Mouse (Mus musculus) small intestine, adult 2 months (tissue): ENCODE data around the gene Scpep1. TPM values are rescaled to one million over a fixed set of nuclear protein-coding genes. Genes with fewer than 3 reads are reported as not detected.
"Not testable (repeated sequence)": the region's sequence is repeated elsewhere in the genome, so short reads cannot be mapped to it uniquely, and the experiment has no call there.

Experiments
- H3K27ac ChIP-seq: fragments of 200-500 bp; 2 replicates; pipeline ENCODE4 v1.5.1; 2012; ENCODE audit warnings: low read depth, low read length, control low read depth, inconsistent platforms; ENCODE audit not compliant: insufficient read depth
- H3K27me3 ChIP-seq: fragments of 200-500 bp; 2 replicates; pipeline ENCODE4 v1.6.1; 2012; ENCODE audit warnings: mild to moderate bottlenecking, moderate library complexity, low read length, inconsistent platforms; ENCODE audit not compliant: control insufficient read depth, insufficient read depth
- H3K36me3 ChIP-seq: fragments of 200-500 bp; 2 replicates; pipeline ENCODE4 v1.6.1; 2012; ENCODE audit warnings: mild to moderate bottlenecking, low read length, control low read depth, inconsistent platforms; ENCODE audit not compliant: control insufficient read depth, insufficient read depth
- H3K4me1 ChIP-seq: fragments of 200-500 bp; 2 replicates; pipeline ENCODE4 v1.6.1; 2012; ENCODE audit warnings: low read length, inconsistent platforms, mixed read lengths; ENCODE audit not compliant: control insufficient read depth, insufficient read depth, insufficient read length
- H3K4me3 ChIP-seq: fragments of 200-500 bp; 2 replicates; pipeline ENCODE4 v1.5.1; 2012; ENCODE audit warnings: low read depth, mild to moderate bottlenecking, control low read depth, inconsistent platforms, low read length, moderate library complexity
- CTCF ChIP-seq: fragments of 200-500 bp; IDR thresholded peaks from 2 replicates; pipeline ENCODE4 v1.5.1; 2012; ENCODE audit warnings: low read depth, mild to moderate bottlenecking, control low read depth, inconsistent platforms, low read length, moderate library complexity, mixed read lengths; ENCODE audit not compliant: insufficient replicate concordance, insufficient read length; ENCODE audit errors: extremely low read depth
- POLR2A ChIP-seq: fragments of 200-500 bp; IDR thresholded peaks from 2 replicates; pipeline ENCODE4 v1.6.1; 2012; ENCODE audit warnings: low read depth, mild to moderate bottlenecking, control low read depth, inconsistent platforms, low read length, moderate library complexity
- WGBS: fragments of 180-500 bp; shearing (Covaris S2); methylation state at CpG from one replicate; pipeline ENCODE4 v1.1.7; 2018; 5-methylcytosine and 5-hydroxymethylcytosine counted together
- polyA plus RNA-seq: library from polyadenylated mRNA; depleted of rRNA; stranded (reverse); fragments of >200 nt; gene quantifications from 2 replicates; pipeline ENCODE4 v1.2.3, GENCODE M21; 2012

The Scpep1 gene
- polyA plus RNA-seq, 1 experiment = 31.1 TPM

GRCm38 (mm10) chr11:88998974-88999722 lies 43.9 kb upstream of the Scpep1 start, which contains the start of gene Trim25:
TSS of gene Trim25 (plus strand) at chr11:88999376.
- TF ChIP-seq CTCF (no peak), POLR2A (peak; percentile 99)
- no peaks in the 10 kb centered on the region for H3K27me3 ChIP-seq
- H3K4me1 ChIP-seq = peaks cover 33% of the 10 kb centered on the region
- WGBS = under 1% methylated on average over 48 of the region's 48 CpGs
- peaks cover 1% of the 10 kb centered on the region; the same call in 1 of the 2 replicates for H3K36me3 ChIP-seq
- H3K27ac ChIP-seq = peak within 1 kb of the TSS; percentile 83
- H3K4me3 ChIP-seq = peak within 1 kb of the TSS; percentile 85

GRCm38 (mm10) chr11:88998406-88998805 lies 43.1 kb upstream of the Scpep1 start:
- 50% methylated on average over 3 of the region's 3 CpGs for WGBS

GRCm38 (mm10) chr11:88997343-88997742 lies 42.1 kb upstream of the Scpep1 start:
- TF ChIP-seq CTCF = peak; percentile 8; the same call in 1 of the 2 replicates
- not testable (repeated sequence) for H3K4me3 ChIP-seq, H3K27me3 ChIP-seq, H3K36me3 ChIP-seq, H3K27ac ChIP-seq
- 72% methylated on average over 5 of the region's 5 CpGs for WGBS
- H3K4me1 ChIP-seq = peaks cover 19% of the 10 kb centered on the region

More at GRCm38 (mm10) chr11:88998406-88998805, 43.1 kb upstream of the Scpep1 start:
- H3K36me3 ChIP-seq = peaks cover 1% of the 10 kb centered on the region; the same call in 1 of the 2 replicates
- H3K27me3 ChIP-seq = no peaks in the 10 kb centered on the region
- TF ChIP-seq POLR2A (no peak), CTCF (no peak)
- H3K27ac ChIP-seq = no peak overlapping the region
- H3K4me1 ChIP-seq = peaks cover 28% of the 10 kb centered on the region
- H3K4me3 ChIP-seq = no peak overlapping the region

- Histone ChIP-seq H3K4me3 (no peak overlapping the region), H3K27ac (peak overlapping the region; percentile 64)
- 20% methylated on average over 7 of the region's 7 CpGs for WGBS
Measured at GRCm38 (mm10) chr11:88996427-88996826, 41.2 kb upstream of the Scpep1 start.

DNA sequence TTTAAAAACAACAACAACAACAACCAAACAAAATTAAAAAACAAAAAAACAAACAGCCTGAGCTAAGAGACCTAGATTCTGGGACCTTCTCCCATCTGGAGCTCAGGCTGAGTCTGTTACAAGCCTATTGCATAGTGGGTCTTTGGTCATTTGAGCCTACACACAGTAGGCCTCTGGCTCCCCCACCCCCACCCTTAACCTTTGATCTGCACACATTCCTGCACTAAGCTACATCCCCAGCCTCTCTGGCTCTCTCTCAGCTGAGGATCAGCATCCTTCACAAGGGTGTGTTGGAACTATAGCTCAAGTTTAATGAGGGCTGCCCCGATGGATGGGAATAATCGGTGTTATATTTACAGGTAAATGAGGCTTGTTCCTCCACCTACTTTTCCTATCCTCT lies 40.4 kb upstream of the Scpep1 start:
- Histone ChIP-seq H3K36me3 (peaks cover 5% of the 10 kb centered on the region), H3K4me3 (no peak overlapping the region), H3K4me1 (peaks cover 7% of the 10 kb centered on the region; the same call in 1 of the 2 replicates), H3K27me3 (no peaks in the 10 kb centered on the region), H3K27ac (peak overlapping the region; percentile 64)
- TF ChIP-seq POLR2A = no peak
- no peak for TF ChIP-seq CTCF
- WGBS = 55% methylated on average over 2 of the region's 2 CpGs

More at GRCm38 (mm10) chr11:88996427-88996826, 41.2 kb upstream of the Scpep1 start:
- TF ChIP-seq POLR2A (no peak), CTCF (no peak)
- Histone ChIP-seq H3K36me3 (peaks cover 1% of the 10 kb centered on the region; the same call in 1 of the 2 replicates), H3K27me3 (no peaks in the 10 kb centered on the region), H3K4me1 (peaks cover 13% of the 10 kb centered on the region)

DNA sequence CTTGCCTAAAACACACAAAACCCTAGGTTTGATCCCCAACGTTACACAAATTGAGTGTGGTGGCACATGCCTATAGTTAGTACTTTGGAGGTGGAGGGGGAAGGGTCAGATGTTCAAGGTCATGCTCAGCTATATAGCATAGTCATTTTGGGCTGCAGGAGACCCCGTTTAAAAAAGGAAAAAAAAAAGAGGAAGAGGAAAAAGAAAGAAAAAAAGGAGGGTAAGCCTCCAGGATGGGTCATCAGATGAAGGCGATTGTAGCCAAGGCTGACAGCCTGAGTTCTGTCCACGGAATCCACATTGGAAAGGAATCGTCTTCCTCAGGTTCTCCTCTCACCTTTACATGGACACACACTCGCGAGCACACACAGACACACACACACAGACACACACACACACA lies 39.2 kb upstream of the Scpep1 start:
- TF ChIP-seq CTCF = no peak
- no peak for TF ChIP-seq POLR2A
- Histone ChIP-seq H3K4me3 (no peak overlapping the region), H3K4me1 (peaks cover 8% of the 10 kb centered on the region), H3K36me3 (peaks cover 5% of the 10 kb centered on the region), H3K27me3 (no peaks in the 10 kb centered on the region), H3K27ac (no peak overlapping the region)
- WGBS = 89% methylated on average over 7 of the region's 7 CpGs

DNA sequence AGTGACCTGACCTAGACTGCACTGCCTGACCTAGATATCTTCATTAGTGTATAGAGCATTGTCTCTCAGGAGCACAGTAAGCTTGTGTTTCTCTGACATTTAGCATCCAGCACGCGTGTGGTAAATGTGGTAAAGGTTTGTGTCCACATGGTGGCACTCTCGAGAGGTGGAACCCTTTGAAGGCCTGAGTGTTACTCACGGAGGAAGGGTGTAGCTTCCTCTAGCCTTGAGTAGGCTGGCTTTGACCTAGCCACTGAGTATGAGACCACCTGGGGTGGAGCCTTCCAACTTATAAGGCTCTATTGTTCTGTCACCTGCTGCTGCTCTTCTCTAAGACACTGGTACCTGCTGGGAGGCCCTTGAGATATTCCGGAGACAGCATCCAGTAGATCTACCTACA lies 38.4 kb upstream of the Scpep1 start:
- peak; percentile 62; the same call in 1 of the 2 replicates for TF ChIP-seq CTCF
- TF ChIP-seq POLR2A = no peak
- H3K27me3 ChIP-seq = no peaks in the 10 kb centered on the region
- H3K27ac ChIP-seq = no peak overlapping the region
- peaks cover 5% of the 10 kb centered on the region for H3K36me3 ChIP-seq
- 21% methylated on average over 5 of the region's 5 CpGs for WGBS
- peaks cover 6% of the 10 kb centered on the region for H3K4me1 ChIP-seq
- no peak overlapping the region for H3K4me3 ChIP-seq
